Mouse (Mus musculus): Measurements from ENCODE around the gene Lgalsl.

- TF ChIP-seq CTCF (IDR thresholded peaks at IDR 0.05; ENCODE audit: low read depth): no peak
- TF ChIP-seq EP300 (IDR thresholded peaks at IDR 0.05; ENCODE audit: low read depth): no peak
Observed at GRCm38 (mm10) chr11:20792667-20793066, 38.2 kb downstream of the Lgalsl start.
